Mouse (Mus musculus) midbrain, postnatal 0 days (tissue): ENCODE data around the gene Cenpv. TPM values are rescaled to one million over a fixed set of nuclear protein-coding genes. Genes with fewer than 3 reads are reported as not detected.

Source experiments
- ATAC-seq: fragments of 200-750 bp; cut with Nextera tagmentation; 2 replicates; pipeline ENCODE4 v1.8.0; 2017; ENCODE audit warnings: moderate number of reproducible peaks, mild to moderate bottlenecking, moderate TSS enrichment, moderate library complexity; ENCODE audit not compliant: low FRiP score
- DNase-seq: peaks from one replicate; pipeline ENCODE4 v3.0.0-alpha.2; 2015; ENCODE audit warnings: low spot score
- H3K27ac ChIP-seq: fragments of 300-500 bp; sonication (generic); 2 replicates; pipeline ENCODE4 v1.5.1; 2014; ENCODE audit warnings: low read depth, mild to moderate bottlenecking, low read length, mixed read lengths
- H3K27me3 ChIP-seq: fragments of 300-500 bp; sonication (generic); 2 replicates; pipeline ENCODE4 v1.6.1; 2014; ENCODE audit warnings: low read length, control low read depth, mixed read lengths; ENCODE audit not compliant: insufficient read depth
- H3K36me3 ChIP-seq: fragments of 300-500 bp; sonication (generic); 2 replicates; pipeline ENCODE4 v1.6.1; 2014; ENCODE audit warnings: low read length, control low read depth, mixed read lengths; ENCODE audit not compliant: insufficient read depth
- H3K4me1 ChIP-seq: fragments of 300-500 bp; sonication (generic); 2 replicates; pipeline ENCODE4 v1.6.1; 2014; ENCODE audit warnings: mild to moderate bottlenecking, control low read depth, antibody characterized with exemption, low read length, mixed read lengths; ENCODE audit not compliant: insufficient read depth
- H3K4me2 ChIP-seq: fragments of 300-500 bp; sonication (generic); 2 replicates; pipeline ENCODE4 v1.6.1; 2014; ENCODE audit warnings: low read depth, mild to moderate bottlenecking, low read length, mixed read lengths; ENCODE audit not compliant: poor library complexity, severe bottlenecking
- H3K4me3 ChIP-seq: fragments of 300-500 bp; sonication (generic); 2 replicates; pipeline ENCODE4 v1.5.1; 2014; ENCODE audit warnings: low read depth, mild to moderate bottlenecking, low read length, moderate library complexity
- H3K9ac ChIP-seq: fragments of 300-500 bp; sonication (generic); replicated peaks from 2 replicates; pipeline ENCODE4 v1.6.1; 2014; ENCODE audit warnings: mild to moderate bottlenecking, low read length, moderate library complexity, mixed read lengths; ENCODE audit not compliant: poor library complexity, severe bottlenecking
- H3K9me3 ChIP-seq: fragments of 300-500 bp; sonication (generic); 2 replicates; pipeline ENCODE4 v1.6.1; 2016; ENCODE audit warnings: low read length, control low read depth
- CTCF ChIP-seq: IDR thresholded peaks from 2 replicates; pipeline ENCODE4 v1.5.1; 2016; ENCODE audit warnings: antibody characterized with exemption, mild to moderate bottlenecking
- WGBS: fragments of 180-500 bp; shearing (Covaris S2); extraction: QIAGEN DNeasy Blood & Tissue Kit; methylation state at CpG from one replicate; pipeline ENCODE4 v1.1.7; 2014; 5-methylcytosine and 5-hydroxymethylcytosine counted together
- polyA plus RNA-seq: library from polyadenylated mRNA; unstranded; fragments of >200 nt; fragmentation: Nextera tagmentation; extraction: Ambion mirVana; gene quantifications from 2 replicates; pipeline ENCODE4 v1.2.1, GENCODE M21; 2015
- total RNA-seq: library from RNA; depleted of rRNA; stranded (reverse); fragments of >200 nt; gene quantifications from 2 replicates; pipeline ENCODE4 v1.2.3, GENCODE M21; 2014; rRNA removed

The Cenpv gene
- total and polyA plus RNA-seq, 2 experiments from 2014 or later, result 32.9 to 58.0 TPM

DNA sequence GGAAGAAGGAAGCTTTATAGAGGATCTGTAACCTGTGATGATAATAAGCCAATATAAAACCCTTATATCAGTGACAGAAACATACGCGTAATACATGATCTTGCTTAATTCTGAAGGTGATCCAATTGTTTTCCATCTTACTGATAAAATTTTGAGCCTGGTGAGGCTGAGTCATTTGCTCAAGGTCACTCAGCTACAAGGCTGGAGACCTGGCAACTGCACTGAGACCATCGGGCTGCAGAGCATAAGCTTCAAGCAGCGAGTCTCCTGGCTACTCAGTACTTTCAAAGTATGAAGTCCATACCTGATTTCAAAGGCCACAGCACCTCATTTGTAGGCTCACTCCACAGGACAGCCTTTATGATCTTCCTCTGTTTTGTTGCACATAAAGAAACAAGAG, 62.9 kb downstream of the Cenpv start:
- Histone ChIP-seq H3K27me3 (no peaks in the 10 kb centered on the region), H3K36me3 (no peaks in the 10 kb centered on the region), H3K27ac (no peak overlapping the region), H3K9me3 (no peaks in the 10 kb centered on the region), H3K9ac (no peak overlapping the region), H3K4me3 (no peak overlapping the region), H3K4me1 (no peaks in the 10 kb centered on the region), H3K4me2 (no peak overlapping the region)
- WGBS, result 97% methylated on average over 4 of the region's 4 CpGs
- no peak for DNase-seq
- no peak for ATAC-seq
- TF ChIP-seq CTCF, result no peak

Other genes starting within 250 kb of the Cenpv start
- gene Pigl, start 80.8 kb downstream of the Cenpv start, total RNA-seq, result 6.7 and 7.5 TPM in 2 replicates
- gene Pigl, start 80.8 kb downstream of the Cenpv start, polyA plus RNA-seq, result 8.0 and 8.2 TPM in 2 replicates
- 128 and 135 TPM in 2 replicates for gene Ncor1, start 80.7 kb downstream of the Cenpv start, total RNA-seq
- gene Ncor1, start 80.7 kb downstream of the Cenpv start, polyA plus RNA-seq, result 131 and 152 TPM in 2 replicates
- 1,443 and 2,095 TPM in 2 replicates for gene Ubb, start 11.9 kb upstream of the Cenpv start, total RNA-seq
- 4,479 and 4,841 TPM in 2 replicates for gene Ubb, start 11.9 kb upstream of the Cenpv start, polyA plus RNA-seq
- 55.4 and 62.0 TPM in 2 replicates for gene Trpv2, start 35.2 kb upstream of the Cenpv start, total RNA-seq
- gene Trpv2, start 35.2 kb upstream of the Cenpv start, polyA plus RNA-seq, result 31.0 and 32.9 TPM in 2 replicates
- 23.3 and 25.9 TPM in 2 replicates for gene Lrrc75a, start 109.3 kb upstream of the Cenpv start, total RNA-seq
- 6.9 and 7.4 TPM in 2 replicates for gene Lrrc75a, start 109.3 kb upstream of the Cenpv start, polyA plus RNA-seq
- 24.0 and 58.3 TPM in 2 replicates for gene Mmgt2, start 109.4 kb upstream of the Cenpv start, total RNA-seq
- 22.7 and 23.4 TPM in 2 replicates for gene Mmgt2, start 109.4 kb upstream of the Cenpv start, polyA plus RNA-seq
- gene Zfp287, start 192.6 kb upstream of the Cenpv start, total RNA-seq, result 20.6 and 22.2 TPM in 2 replicates
- gene Zfp287, start 192.6 kb upstream of the Cenpv start, polyA plus RNA-seq, result 12.9 and 13.0 TPM in 2 replicates
- gene Gm10428, start 213.8 kb upstream of the Cenpv start, total RNA-seq, result not detected in 2 replicates
- 0.83 TPM in 1 of 2 replicates, not detected in the other for gene Gm10428, start 213.8 kb upstream of the Cenpv start, polyA plus RNA-seq